In the genomic region with DNA sequence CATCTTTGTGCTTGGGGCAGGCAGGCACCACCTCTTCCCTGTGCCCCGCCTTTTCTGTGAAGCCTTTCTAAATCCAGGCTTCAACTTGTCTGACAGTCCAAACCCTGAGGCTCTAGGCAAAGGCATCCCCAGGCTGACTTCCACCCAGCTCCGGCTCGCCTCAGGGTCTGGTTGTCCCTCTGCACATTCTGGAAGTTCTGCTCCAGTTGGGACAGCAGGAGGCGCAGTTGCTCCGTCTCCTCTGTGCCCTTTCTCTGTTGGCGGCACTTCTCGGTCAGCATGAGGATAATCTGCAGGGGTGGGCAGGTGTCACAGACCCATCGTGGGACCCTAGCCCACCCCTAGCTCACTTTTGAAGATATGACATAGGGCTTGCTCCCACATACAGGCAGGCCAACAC, we compare ENCODE assay signal across 10 mouse cellular contexts. TPM values are rescaled to one million over a fixed set of nuclear protein-coding genes. Genes with fewer than 3 reads are reported as not detected.
DNase-seq lines count a peak whose midpoint lies in the region; ATAC-seq and TF ChIP-seq lines count a peak whose summit lies in the region.
"Had no signal": no experiment of that assay in that cellular context is flagged by ENCODE, and none has a peak within 500 bp of the region (broad histone marks: within the 10 kb centered on the region; RNA-seq: fewer than 3 reads in every experiment).

No protein-coding gene starts in this region.

- H3K4me2 ChIP-seq in hindbrain, postnatal 0 days (ENCODE audit: low read depth, low read length): no peak overlapping the region
- no peak overlapping the region for H3K4me2 ChIP-seq in liver, embryonic 13.5 days
- H3K4me2 ChIP-seq: embryonic facial prominence, embryonic 15.5 days had no signal

- 16% methylated on average over 8 of the region's 8 CpGs for WGBS in hindbrain, postnatal 0 days
- WGBS in liver, embryonic 13.5 days (ENCODE audit: insufficient replicate concordance): 31% methylated on average over 8 of the region's 8 CpGs

- H3K27ac ChIP-seq in hindbrain, postnatal 0 days: no peak overlapping the region
- no peak overlapping the region for H3K27ac ChIP-seq in liver, embryonic 13.5 days
- H3K27ac ChIP-seq: embryonic facial prominence, embryonic 15.5 days had no signal

- peak; percentile 37 to 67 for DNase-seq in layer of hippocampus, adult 18-20 months (ENCODE audit: low spot score in 2 of 2)
- no peak for DNase-seq in layer of hippocampus, adult 9-11 months
- DNase-seq in adrenal gland, adult 18-20 months (ENCODE audit: low spot score in 2 of 2): peak; percentile 46 to 64
- DNase-seq in embryo, embryonic 11.5 days (ENCODE audit: low read depth, low spot score): peak; percentile 52
- peak; percentile 64 for DNase-seq in hindbrain, postnatal 0 days (ENCODE audit: low spot score)
- peak; percentile 20 for DNase-seq in liver, embryonic 13.5 days
- peak; percentile 55 to 65 for DNase-seq in right cerebral cortex, adult 2 months (ENCODE audit: low spot score in 2 of 2)
- peak; percentile 55 to 68 for DNase-seq in urinary bladder, postnatal 36 days (ENCODE audit: low spot score in 2 of 2)

- H3K27me3 ChIP-seq in hindbrain, postnatal 0 days (ENCODE audit: insufficient read depth, low read length): no peaks in the 10 kb centered on the region
- H3K27me3 ChIP-seq in liver, embryonic 13.5 days: no peaks in the 10 kb centered on the region
- H3K27me3 ChIP-seq: embryonic facial prominence, embryonic 15.5 days had no signal

- H3K9me3 ChIP-seq in hindbrain, postnatal 0 days (ENCODE audit: low read length): no peaks in the 10 kb centered on the region
- no peaks in the 10 kb centered on the region for H3K9me3 ChIP-seq in liver, embryonic 13.5 days (replicated peaks)
- H3K9me3 ChIP-seq: embryonic facial prominence, embryonic 15.5 days; megakaryocyte, embryonic 14.5 days had no signal

- H3K4me1 ChIP-seq in hindbrain, postnatal 0 days (ENCODE audit: insufficient read depth, low read length): peaks cover 11% of the 10 kb centered on the region; the same call in 1 of the 2 replicates
- peaks cover 18% of the 10 kb centered on the region for H3K4me1 ChIP-seq in liver, embryonic 13.5 days (replicated peaks)

- no peaks in the 10 kb centered on the region for H3K36me3 ChIP-seq in hindbrain, postnatal 0 days (ENCODE audit: insufficient read depth, low read length)
- H3K36me3 ChIP-seq in liver, embryonic 13.5 days: no peaks in the 10 kb centered on the region
- H3K36me3 ChIP-seq: embryonic facial prominence, embryonic 15.5 days had no signal

- no peak overlapping the region for H3K4me3 ChIP-seq in hindbrain, postnatal 0 days (ENCODE audit: low read length)
- no peak overlapping the region for H3K4me3 ChIP-seq in liver, embryonic 13.5 days (replicated peaks)
- H3K4me3 ChIP-seq: embryonic facial prominence, embryonic 15.5 days; megakaryocyte, embryonic 14.5 days had no signal

- peak; percentile 80 for TF ChIP-seq CTCF in hindbrain, postnatal 0 days (IDR thresholded peaks at IDR 0.05; ENCODE audit: low read depth)

- ATAC-seq in hindbrain, postnatal 0 days: no peak
- ATAC-seq in liver, embryonic 13.5 days (ENCODE audit: low read depth): no peak

- no peak overlapping the region for H3K9ac ChIP-seq in hindbrain, postnatal 0 days (replicated peaks; ENCODE audit: low read length)
- no peak overlapping the region for H3K9ac ChIP-seq in liver, embryonic 13.5 days
- H3K9ac ChIP-seq: embryonic facial prominence, embryonic 15.5 days had no signal

RNA-seq across cellular contexts. Expression of a gene that starts 3.5 kb away (rescaled TPM):
- 1 to 10 TPM; 6.0 to 7.5 TPM for total RNA-seq in layer of hippocampus, adult 18-20 months (2021)
- total RNA-seq in adrenal gland, adult 18-20 months (2021): 1 to 10 TPM; 5.4 to 9.9 TPM
- total RNA-seq in hindbrain, postnatal 0 days (2014; rRNA removed): 0.75 and 2.9 TPM in 2 replicates
- 4.0 and 4.4 TPM in 2 replicates for polyA plus RNA-seq in hindbrain, postnatal 0 days (2015; fragmentation: Nextera tagmentation; extraction: Ambion mirVana)
- polyA plus RNA-seq in liver, embryonic 13.5 days (2015; fragmentation: Nextera tagmentation; extraction: Ambion mirVana): 2.4 and 3.6 TPM in 2 replicates

RNA-seq across cellular contexts. Expression of a gene that starts 3.7 kb away (rescaled TPM):
- total RNA-seq in layer of hippocampus, adult 18-20 months (2021): 1 to 10 TPM in 1 of 2 experiments, under 1 TPM in 1; 0.94 to 1.2 TPM
- total RNA-seq in adrenal gland, adult 18-20 months (2021): under 1 TPM; 0.13 to 0.26 TPM
- 0.78 and 1.6 TPM in 2 replicates for total RNA-seq in hindbrain, postnatal 0 days (2014; rRNA removed)
- 0.58 and 0.76 TPM in 2 replicates for polyA plus RNA-seq in hindbrain, postnatal 0 days (2015; fragmentation: Nextera tagmentation; extraction: Ambion mirVana)
- polyA plus RNA-seq in liver, embryonic 13.5 days (2015; fragmentation: Nextera tagmentation; extraction: Ambion mirVana): 0.07 and 0.13 TPM in 2 replicates

RNA-seq across cellular contexts. Expression of a gene that starts 5.1 kb away (rescaled TPM):
- total RNA-seq in layer of hippocampus, adult 18-20 months (2021): 1 to 10 TPM; 1.5 to 1.7 TPM
- under 1 TPM in 1 of 2 experiments, not detected in 1; 0.16 TPM for total RNA-seq in adrenal gland, adult 18-20 months (2021)
- total RNA-seq in hindbrain, postnatal 0 days (2014; rRNA removed): 0.16 and 0.40 TPM in 2 replicates
- polyA plus RNA-seq in hindbrain, postnatal 0 days (2015; fragmentation: Nextera tagmentation; extraction: Ambion mirVana): 0.64 and 1.1 TPM in 2 replicates
- polyA plus RNA-seq in liver, embryonic 13.5 days (2015; fragmentation: Nextera tagmentation; extraction: Ambion mirVana): 0.24 and 0.25 TPM in 2 replicates

RNA-seq across cellular contexts. Expression of a gene that starts 22.1 kb away (rescaled TPM):
- 10 to 100 TPM; 30.2 to 32.1 TPM for total RNA-seq in layer of hippocampus, adult 18-20 months (2021)
- 10 to 100 TPM; 18.2 to 22.3 TPM for total RNA-seq in adrenal gland, adult 18-20 months (2021)
- 75.1 and 81.1 TPM in 2 replicates for total RNA-seq in hindbrain, postnatal 0 days (2014; rRNA removed)
- polyA plus RNA-seq in hindbrain, postnatal 0 days (2015; fragmentation: Nextera tagmentation; extraction: Ambion mirVana): 48.2 and 49.1 TPM in 2 replicates
- 30.1 TPM in 2 replicates for polyA plus RNA-seq in liver, embryonic 13.5 days (2015; fragmentation: Nextera tagmentation; extraction: Ambion mirVana)

RNA-seq across cellular contexts. Expression of a gene that starts 38.3 kb away (rescaled TPM):
- 1 to 10 TPM; 1.5 to 1.8 TPM for total RNA-seq in layer of hippocampus, adult 18-20 months (2021)
- total RNA-seq in adrenal gland, adult 18-20 months (2021): not detected
- 1.7 and 3.2 TPM in 2 replicates for total RNA-seq in hindbrain, postnatal 0 days (2014; rRNA removed)
- 3.6 and 5.1 TPM in 2 replicates for polyA plus RNA-seq in hindbrain, postnatal 0 days (2015; fragmentation: Nextera tagmentation; extraction: Ambion mirVana)
- 0.15 TPM in 1 of 2 replicates, not detected in the other for polyA plus RNA-seq in liver, embryonic 13.5 days (2015; fragmentation: Nextera tagmentation; extraction: Ambion mirVana)
